ENCODE assay signal across 19 mouse cellular contexts in genomic region chr11:89204948-89205545, GRCm38 (mm10).
"Had no signal": no experiment of that assay in that cellular context is flagged by ENCODE, and none has a peak within 500 bp of the region (broad histone marks: within the 10 kb centered on the region; RNA-seq: fewer than 3 reads in every experiment).

No protein-coding gene starts in this region.

- H3K36me3 ChIP-seq: liver, embryonic 13.5 days; midbrain, embryonic 10.5 days; midbrain, embryonic 13.5 days had no signal

- DNase-seq: kidney, adult 2 months; kidney, postnatal 25 days; layer of hippocampus, adult 9-11 months; liver, embryonic 13.5 days; lung, embryonic 14.5 days; right cerebral cortex, adult 18-20 months; right cerebral cortex, postnatal 14 days; right cerebral cortex, postnatal 4 days; thymus, adult 2 months; thymus, postnatal 14 days; thymus, postnatal 4 days had no signal

- H3K4me2 ChIP-seq: liver, embryonic 13.5 days; lung, embryonic 14.5 days; midbrain, embryonic 13.5 days had no signal

- H3K27me3 ChIP-seq: liver, embryonic 13.5 days; midbrain, embryonic 13.5 days had no signal

- H3K9me3 ChIP-seq: liver, embryonic 13.5 days; megakaryocyte, embryonic 14.5 days; midbrain, embryonic 10.5 days; midbrain, embryonic 13.5 days had no signal

- ATAC-seq: lung, postnatal 0 days; midbrain, embryonic 13.5 days had no signal

- H3K27ac ChIP-seq: kidney, postnatal 0 days; layer of hippocampus, adult 2 months; liver, embryonic 13.5 days; macrophage; midbrain, embryonic 10.5 days; midbrain, embryonic 13.5 days; stomach, postnatal 0 days had no signal

- H3K4me1 ChIP-seq: liver, embryonic 13.5 days; megakaryocyte, embryonic 14.5 days had no signal

- H3K9ac ChIP-seq: liver, embryonic 13.5 days; lung, embryonic 14.5 days; midbrain, embryonic 13.5 days had no signal

- H3K4me3 ChIP-seq: layer of hippocampus, adult 2 months; liver, embryonic 13.5 days; megakaryocyte, embryonic 14.5 days; midbrain, embryonic 10.5 days; midbrain, embryonic 13.5 days had no signal
